Mouse (Mus musculus) ES-Bruce4 (cell line): ENCODE measurements around the gene Maml2. TPM values are rescaled to one million over a fixed set of nuclear protein-coding genes. Genes with fewer than 3 reads are reported as not detected.

Experiments
- H3K27ac ChIP-seq: 2 replicates; pipeline ENCODE4 v1.5.1; 2012; ENCODE audit warnings: low read length, inconsistent platforms; ENCODE audit not compliant: insufficient read depth
- H3K27me3 ChIP-seq: 2 replicates; pipeline ENCODE4 v1.6.1; 2012; ENCODE audit warnings: mild to moderate bottlenecking, low read length, inconsistent platforms; ENCODE audit not compliant: control insufficient read depth, poor library complexity, insufficient read depth, severe bottlenecking
- H3K36me3 ChIP-seq: 2 replicates; pipeline ENCODE4 v1.6.1; 2012; ENCODE audit warnings: inconsistent platforms, mild to moderate bottlenecking, low read length, moderate library complexity; ENCODE audit not compliant: control insufficient read depth, poor library complexity, insufficient read depth, severe bottlenecking
- H3K4me1 ChIP-seq: one replicate; pipeline ENCODE4 v1.8.1; 2011; ENCODE audit warnings: low read length; ENCODE audit not compliant: control insufficient read depth, insufficient read depth
- H3K4me3 ChIP-seq: 2 replicates; pipeline ENCODE4 v1.5.1; 2011; ENCODE audit warnings: low read depth, mild to moderate bottlenecking, low read length
- H3K9ac ChIP-seq: 2 replicates; pipeline ENCODE4 v1.6.1; 2012; ENCODE audit warnings: low read depth, mild to moderate bottlenecking, inconsistent platforms; ENCODE audit not compliant: poor library complexity, severe bottlenecking
- H3K9me3 ChIP-seq: replicated peaks from 2 replicates; pipeline ENCODE4 v1.6.1; 2012; ENCODE audit warnings: mild to moderate bottlenecking, low read length, inconsistent platforms; ENCODE audit not compliant: control insufficient read depth, poor library complexity, insufficient read depth, severe bottlenecking
- CTCF ChIP-seq: IDR thresholded peaks from one replicate; pipeline ENCODE4 v1.8.1; 2011; ENCODE audit warnings: low read depth, low read length
- EP300 ChIP-seq: IDR thresholded peaks from 2 replicates; pipeline ENCODE4 v1.6.1; 2011; ENCODE audit warnings: low read depth, low read length; ENCODE audit not compliant: insufficient read depth
- POLR2A ChIP-seq: IDR thresholded peaks from one replicate; pipeline ENCODE4 v1.8.1; 2011; ENCODE audit warnings: low read length; ENCODE audit not compliant: insufficient read depth
- polyA plus RNA-seq: library from polyadenylated mRNA; stranded (reverse); fragments of >200 nt; gene quantifications from 2 replicates; pipeline ENCODE4 v1.2.4, GENCODE M21; 2011; ENCODE audit warnings: low read depth; ENCODE audit not compliant: missing spikeins, insufficient read depth, insufficient read length

The Maml2 gene
- polyA plus RNA-seq, 1 experiment = 1.4 TPM

- Histone ChIP-seq H3K27me3 (no peaks in the 10 kb centered on the region), H3K9ac (no peak overlapping the region), H3K9me3 (no peaks in the 10 kb centered on the region), H3K27ac (no peak overlapping the region), H3K36me3 (no peaks in the 10 kb centered on the region), H3K4me1 (no peaks in the 10 kb centered on the region), H3K4me3 (no peak overlapping the region)
- TF ChIP-seq EP300 = no peak
- TF ChIP-seq CTCF = no peak
- no peak for TF ChIP-seq POLR2A
Observed at GRCm38 (mm10) chr9:13563475-13564414, 266.0 kb downstream of the Maml2 start.

- TF ChIP-seq CTCF = no peak
- TF ChIP-seq POLR2A = no peak
- TF ChIP-seq EP300 = no peak
- Histone ChIP-seq H3K4me3 (no peak overlapping the region), H3K27ac (no peak overlapping the region), H3K9ac (no peak overlapping the region), H3K27me3 (no peaks in the 10 kb centered on the region), H3K4me1 (no peaks in the 10 kb centered on the region), H3K36me3 (no peaks in the 10 kb centered on the region), H3K9me3 (no peaks in the 10 kb centered on the region)
Observed at GRCm38 (mm10) chr9:13565343-13566019, 267.7 kb downstream of the Maml2 start.

- Histone ChIP-seq H3K9ac (no peak overlapping the region), H3K4me1 (no peaks in the 10 kb centered on the region), H3K27me3 (no peaks in the 10 kb centered on the region), H3K9me3 (no peaks in the 10 kb centered on the region), H3K36me3 (no peaks in the 10 kb centered on the region), H3K27ac (no peak overlapping the region), H3K4me3 (no peak overlapping the region)
- TF ChIP-seq CTCF (no peak), POLR2A (no peak), EP300 (no peak)
Observed at GRCm38 (mm10) chr9:13566154-13566885, 268.6 kb downstream of the Maml2 start.

- no peaks in the 10 kb centered on the region for H3K36me3 ChIP-seq
- H3K4me1 ChIP-seq = no peaks in the 10 kb centered on the region
- no peak overlapping the region for H3K4me3 ChIP-seq
- H3K9me3 ChIP-seq = no peaks in the 10 kb centered on the region
- no peak overlapping the region for H3K27ac ChIP-seq
- no peak for TF ChIP-seq POLR2A
- no peak for TF ChIP-seq EP300
- TF ChIP-seq CTCF = no peak
- H3K9ac ChIP-seq = no peak overlapping the region
- no peaks in the 10 kb centered on the region for H3K27me3 ChIP-seq
Observed at GRCm38 (mm10) chr9:13569023-13569422, 271.3 kb downstream of the Maml2 start.

- Histone ChIP-seq H3K27ac (no peak overlapping the region), H3K36me3 (no peaks in the 10 kb centered on the region), H3K27me3 (no peaks in the 10 kb centered on the region), H3K9me3 (no peaks in the 10 kb centered on the region), H3K4me1 (no peaks in the 10 kb centered on the region), H3K4me3 (no peak overlapping the region), H3K9ac (no peak overlapping the region)
- no peak for TF ChIP-seq EP300
- TF ChIP-seq CTCF = no peak
- TF ChIP-seq POLR2A = no peak
Observed at GRCm38 (mm10) chr9:13572847-13573246, 275.1 kb downstream of the Maml2 start.
